Mouse (Mus musculus): ENCODE measurements at regions not wholly inside any gene's neighbourhood (a gene's known extent, or its start where the extent isn't known, plus 50 kb on each side); places are given as distances from the start of the nearest gene placed in this dataset.
A peak's percentile ranks its signal among the peaks of the same experiment; 100 is the strongest.

DNA sequence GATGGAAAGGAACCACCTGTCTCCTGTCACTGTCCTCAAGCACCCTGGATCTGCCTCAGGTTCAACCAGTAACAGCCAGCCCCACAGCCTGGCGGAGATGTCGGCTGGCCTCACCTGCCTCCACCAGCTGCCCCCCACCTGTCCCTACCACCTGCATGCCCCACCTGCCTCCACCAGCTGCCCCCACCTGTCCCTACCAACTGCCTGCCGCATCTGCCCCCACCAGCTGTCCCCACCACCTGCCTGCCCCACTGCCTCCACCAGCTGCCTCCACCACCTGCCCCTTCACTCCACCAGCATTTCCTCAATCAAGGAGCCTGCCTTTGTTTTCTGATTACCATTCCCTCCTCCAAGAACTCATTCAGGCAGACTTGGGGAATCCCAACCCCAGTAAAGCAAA lies 68.9 kb upstream of the Smyd2 start:
- no peak for DNase-seq (ENCODE audit: low read depth)

DNA sequence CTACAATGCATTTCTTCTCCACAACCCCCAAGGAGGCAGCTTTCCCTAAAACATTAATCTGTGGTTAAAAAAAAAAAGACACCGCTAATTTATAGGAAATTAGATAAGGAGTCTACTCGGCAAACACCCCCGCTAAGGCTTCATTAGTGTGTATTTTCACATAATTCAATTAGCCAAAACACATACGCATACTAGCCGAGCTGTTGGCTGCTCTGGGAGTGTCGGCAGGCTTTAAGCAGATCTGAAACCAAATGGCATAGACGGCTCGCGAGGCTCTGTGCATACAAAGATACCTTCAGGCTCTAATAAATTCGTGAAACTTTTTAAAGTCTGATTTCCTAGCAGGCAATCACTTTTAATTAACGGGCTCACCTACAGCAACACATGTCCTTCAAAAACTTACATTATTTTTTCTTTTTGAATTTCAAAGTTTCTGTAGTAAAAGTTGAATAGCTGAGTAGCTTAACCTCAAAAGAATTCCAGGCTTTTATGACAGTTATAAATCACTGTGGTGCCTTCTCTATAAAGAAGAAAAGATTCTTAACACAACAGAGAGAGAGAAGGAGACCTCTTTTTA lies 68.0 kb upstream of the Smyd2 start:
- no peak for DNase-seq (ENCODE audit: low read depth)

DNA sequence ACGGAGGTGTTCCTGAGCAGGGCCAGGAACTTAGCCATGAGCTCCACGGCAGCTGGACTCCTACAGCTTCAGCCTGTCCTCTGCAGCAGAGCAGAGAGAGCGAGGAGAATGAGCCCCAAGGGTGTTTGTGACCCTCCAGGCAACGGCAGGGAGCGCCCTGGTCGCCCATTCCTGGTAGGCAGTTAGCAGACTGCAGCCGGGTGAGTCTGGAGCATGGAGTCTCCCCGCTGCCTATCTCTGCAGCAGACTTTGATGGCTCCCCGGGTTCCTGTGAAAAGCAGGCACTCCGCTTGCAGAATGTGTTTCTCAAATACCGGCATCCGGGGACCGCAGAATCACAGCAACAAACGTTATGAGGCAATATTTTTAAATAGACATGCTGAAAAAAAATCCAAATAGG lies 67.2 kb upstream of the Smyd2 start:
- DNase-seq (ENCODE audit: low read depth), result no peak

DNA sequence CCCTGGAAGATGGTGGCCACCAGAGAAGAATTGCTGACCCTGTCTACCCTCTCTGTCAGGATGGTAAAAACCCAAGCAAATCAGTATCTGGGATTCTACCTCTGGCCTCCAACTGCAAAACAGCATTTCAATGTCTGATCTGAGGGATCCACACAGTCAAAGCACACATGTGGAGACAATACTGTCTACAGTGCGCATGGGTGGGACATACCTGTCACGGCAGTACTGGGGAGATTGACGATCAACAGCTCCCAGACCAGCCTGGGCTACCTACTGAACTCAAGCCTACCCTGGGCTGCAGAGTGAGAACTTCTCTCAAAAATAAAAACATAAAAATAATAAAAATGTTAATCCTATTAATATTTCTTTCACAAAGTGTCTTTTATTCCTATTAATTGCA lies 66.7 kb upstream of the Smyd2 start:
- no peak for DNase-seq (ENCODE audit: low read depth)

DNA sequence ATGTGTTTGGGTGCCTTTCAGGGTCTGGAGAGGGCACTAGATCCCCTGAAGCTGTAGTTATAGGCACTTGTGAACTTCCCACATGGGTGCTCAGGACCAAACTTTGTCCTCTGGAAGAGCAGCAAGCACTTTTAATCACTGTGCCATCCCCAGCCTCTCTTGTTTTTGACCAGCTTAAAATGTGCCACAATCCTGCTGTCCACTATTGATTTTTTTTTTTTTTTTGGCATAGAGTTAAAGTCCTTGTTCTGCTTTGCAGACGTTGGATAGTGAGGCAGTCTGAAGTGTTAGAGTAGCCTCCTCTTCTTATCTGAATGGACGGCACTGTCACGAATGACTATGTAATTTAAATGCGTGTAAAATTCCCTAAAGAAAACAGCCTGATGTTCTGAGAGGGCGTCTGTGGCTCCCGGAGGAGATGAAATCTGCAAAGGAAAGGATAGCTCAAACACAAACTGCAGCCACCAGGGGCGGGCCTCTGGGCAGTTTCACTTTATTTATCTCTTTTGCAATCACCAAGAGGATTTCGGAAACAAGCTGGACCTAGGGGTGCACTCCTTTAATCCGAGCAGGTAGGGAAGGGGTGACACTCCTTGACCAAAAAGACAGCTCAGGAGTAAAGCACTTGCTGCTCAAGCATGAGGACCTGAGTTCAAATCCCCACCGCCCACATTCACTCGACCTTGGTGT lies 63.5 kb upstream of the Smyd2 start:
- no peak for DNase-seq (ENCODE audit: low read depth)

DNA sequence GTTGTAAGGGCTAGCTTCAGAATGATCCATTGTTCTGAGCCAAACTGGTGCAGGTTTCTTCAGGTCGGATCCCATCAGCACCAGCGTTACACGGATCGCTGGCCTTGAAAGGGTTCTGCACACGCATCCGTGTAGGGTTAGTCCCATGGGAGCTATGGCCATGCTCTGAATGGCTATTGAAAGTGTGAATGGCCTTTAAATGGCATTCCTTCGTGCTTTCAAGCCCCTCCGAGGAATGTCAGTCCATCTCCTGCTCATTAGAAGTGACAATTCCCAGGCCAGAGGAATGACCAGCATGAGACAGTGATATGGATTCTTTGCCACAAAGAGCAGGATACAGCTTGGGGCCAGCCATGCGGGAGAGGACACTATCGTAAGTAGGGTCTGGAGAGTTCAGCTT lies 56.1 kb upstream of the Smyd2 start:
- DNase-seq (ENCODE audit: low read depth), result no peak

DNA sequence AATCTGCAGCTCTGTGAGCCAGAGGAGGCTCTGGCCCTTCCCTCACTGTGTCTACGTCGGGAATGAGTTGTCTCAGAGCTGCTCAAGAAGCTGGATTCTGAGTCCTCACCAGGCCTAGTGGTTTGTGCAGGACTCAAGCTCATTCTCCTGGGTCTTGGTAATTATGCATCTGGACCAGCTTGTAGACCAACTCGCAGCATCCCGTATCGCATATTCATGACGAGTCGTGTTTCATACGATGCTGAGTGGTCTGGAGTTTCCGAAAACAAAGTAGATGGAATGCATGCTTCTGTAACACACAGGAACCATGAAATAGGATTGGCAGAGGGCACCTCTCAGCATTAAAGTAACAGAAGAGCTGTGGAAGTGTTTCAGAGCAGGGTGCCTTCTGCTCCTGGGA lies 53.5 kb upstream of the Smyd2 start:
- DNase-seq (ENCODE audit: low read depth), result no peak

DNA sequence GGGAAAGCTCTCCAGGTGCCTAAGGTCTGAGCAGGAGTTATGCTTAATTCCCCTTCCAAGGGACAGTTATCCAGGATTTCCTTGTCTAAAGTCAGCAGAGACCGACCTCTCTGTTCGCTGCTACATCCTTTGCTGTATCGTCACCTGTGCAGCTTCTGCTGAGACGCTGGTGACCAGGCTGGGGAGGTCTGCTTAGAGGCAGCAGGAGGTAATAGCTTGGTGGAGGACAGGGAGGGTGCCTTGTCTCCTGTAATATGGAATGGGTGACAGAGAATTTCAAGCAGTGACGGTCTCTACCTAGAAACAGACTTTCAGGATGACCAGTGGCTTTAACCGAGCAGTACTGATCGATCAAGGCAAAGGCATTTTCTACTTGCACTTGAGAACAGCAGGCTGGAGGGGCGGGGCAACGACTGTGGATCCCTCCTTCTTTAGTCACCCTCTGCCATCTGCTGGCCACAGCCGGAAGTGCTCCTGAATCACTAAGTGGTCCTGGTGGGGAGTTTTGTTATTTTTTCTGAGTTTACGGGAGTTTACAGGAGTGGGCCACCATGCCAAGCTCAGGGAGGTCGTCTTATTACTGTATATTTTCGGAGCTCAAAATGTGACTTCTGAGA lies 50.7 kb upstream of the Smyd2 start:
- DNase-seq (ENCODE audit: low read depth), result peak; percentile 92
